Mouse (Mus musculus) cerebellum, adult 2 months (tissue): ENCODE results near the gene March10.

Experiments
- CTCF ChIP-seq: fragments of 200-500 bp; IDR thresholded peaks from 2 replicates; pipeline ENCODE4 v1.5.1; 2011; ENCODE audit warnings: low read depth, mild to moderate bottlenecking, control low read depth, low read length, moderate library complexity, borderline replicate concordance; ENCODE audit not compliant: insufficient read depth
- POLR2A ChIP-seq: fragments of 200-500 bp; IDR thresholded peaks from 2 replicates; pipeline ENCODE4 v1.6.1; 2011; ENCODE audit warnings: low read length, control low read depth, borderline replicate concordance; ENCODE audit not compliant: insufficient read depth

GRCm38 (mm10) chr11:105316121-105316520 lies 140.4 kb downstream of the March10 start:
- no peak for TF ChIP-seq POLR2A
- TF ChIP-seq CTCF = no peak
